Comparison of ENCODE assay signal across 8 mouse cellular contexts in genomic region chr7:29783871-29784551, GRCm38 (mm10). TPM values are rescaled to one million over a fixed set of nuclear protein-coding genes. Genes with fewer than 3 reads are reported as not detected.
DNase-seq lines count a peak whose midpoint lies in the region; ATAC-seq and TF ChIP-seq lines count a peak whose summit lies in the region.

Gene Zfp30, plus strand, starts transcription at chr7:29783998.

- H3K4me1 ChIP-seq in E14TG2a.4 (replicated peaks; ENCODE audit: low read depth, low read length) = peaks cover 25% of the 10 kb centered on the region
- H3K4me1 ChIP-seq in forebrain, embryonic 13.5 days = peaks cover 23% of the 10 kb centered on the region
- peaks cover 11% of the 10 kb centered on the region for H3K4me1 ChIP-seq in liver, embryonic 15.5 days (replicated peaks)
- H3K4me1 ChIP-seq in neural tube, embryonic 13.5 days (replicated peaks) = peaks cover 30% of the 10 kb centered on the region

- H3K9me3 ChIP-seq in E14TG2a.4 (ENCODE audit: low read length) = peaks cover 8% of the 10 kb centered on the region; the same call in 1 of the 2 replicates
- H3K9me3 ChIP-seq in forebrain, embryonic 13.5 days (replicated peaks) = no peaks in the 10 kb centered on the region
- no peaks in the 10 kb centered on the region for H3K9me3 ChIP-seq in liver, embryonic 15.5 days (replicated peaks)
- no peaks in the 10 kb centered on the region for H3K9me3 ChIP-seq in neural tube, embryonic 13.5 days

- TF ChIP-seq CTCF in E14TG2a.4 (conservative IDR thresholded peaks at IDR 0.05; ENCODE audit: low read length) = no peak

- peak within 1 kb of the TSS; percentile 86 for H3K4me2 ChIP-seq in forebrain, embryonic 13.5 days
- H3K4me2 ChIP-seq in liver, embryonic 15.5 days = peak within 1 kb of the TSS; percentile 84
- H3K4me2 ChIP-seq in neural tube, embryonic 13.5 days = peak within 1 kb of the TSS; percentile 65

- peak; percentile 98 for ATAC-seq in forebrain, embryonic 13.5 days
- ATAC-seq in liver, embryonic 15.5 days (ENCODE audit: insufficient read depth) = peak; percentile 81
- peak; percentile 97 for ATAC-seq in neural tube, embryonic 13.5 days (ENCODE audit: low read depth)

- H3K36me3 ChIP-seq in E14TG2a.4 (ENCODE audit: insufficient read depth, low read length) = peaks cover 21% of the 10 kb centered on the region
- peaks cover 33% of the 10 kb centered on the region for H3K36me3 ChIP-seq in forebrain, embryonic 13.5 days (ENCODE audit: poor library complexity, severe bottlenecking)
- 0 out of 2 replicates have a peak, but pooled peaks cover 6% of the 10 kb centered on the region for H3K36me3 ChIP-seq in liver, embryonic 15.5 days (replicated peaks)
- H3K36me3 ChIP-seq in neural tube, embryonic 13.5 days = peaks cover 35% of the 10 kb centered on the region

- H3K4me3 ChIP-seq in E14TG2a.4 (replicated peaks; ENCODE audit: low read length) = peak within 1 kb of the TSS; percentile 88
- H3K4me3 ChIP-seq in forebrain, embryonic 13.5 days = peak within 1 kb of the TSS; percentile 91
- H3K4me3 ChIP-seq in liver, embryonic 15.5 days (replicated peaks) = peak within 1 kb of the TSS; percentile 67
- peak within 1 kb of the TSS; percentile 95 for H3K4me3 ChIP-seq in neural tube, embryonic 13.5 days

- peak; percentile 79 for DNase-seq in c-Kit-positive CD71-negative TER-119-negative erythroid progenitor cells, embryonic 14.5 days (ENCODE audit: low read depth)
- peak; percentile 89 to 90 for DNase-seq in heart, postnatal 10 days
- peak; percentile 87 to 93 for DNase-seq in kidney, postnatal 4 days
- DNase-seq in telencephalon, adult 2 months (ENCODE audit: low read depth, low spot score) = peak; percentile 84

- intact Hi-C loops in heart, postnatal 10 days (cut with DNase I) = loop anchor here (5.0 to 10.0 kb wide), 2 partner anchors 33 to 381 kb away; partner anchors contain the start of genes Zfp146 and Zfp790

- H3K27me3 ChIP-seq in E14TG2a.4 (ENCODE audit: insufficient read depth, low read length) = no peaks in the 10 kb centered on the region
- H3K27me3 ChIP-seq in forebrain, embryonic 13.5 days = no peaks in the 10 kb centered on the region
- H3K27me3 ChIP-seq in liver, embryonic 15.5 days = no peaks in the 10 kb centered on the region
- no peaks in the 10 kb centered on the region for H3K27me3 ChIP-seq in neural tube, embryonic 13.5 days

- peak within 1 kb of the TSS; percentile 89 for H3K27ac ChIP-seq in forebrain, embryonic 13.5 days
- peak within 1 kb of the TSS; percentile 30; the same call in 1 of the 2 replicates for H3K27ac ChIP-seq in liver, embryonic 15.5 days (replicated peaks)
- peak within 1 kb of the TSS; percentile 95 for H3K27ac ChIP-seq in neural tube, embryonic 13.5 days (replicated peaks)

- peak within 1 kb of the TSS; percentile 96 for H3K9ac ChIP-seq in forebrain, embryonic 13.5 days
- H3K9ac ChIP-seq in liver, embryonic 15.5 days = peak within 1 kb of the TSS; percentile 68
- peak within 1 kb of the TSS; percentile 96 for H3K9ac ChIP-seq in neural tube, embryonic 13.5 days

- WGBS in forebrain, embryonic 13.5 days = under 1% methylated on average over 45 of the region's 45 CpGs
- WGBS in liver, embryonic 15.5 days (ENCODE audit: insufficient replicate concordance) = 1% methylated on average over 45 of the region's 45 CpGs
- WGBS in neural tube, embryonic 13.5 days = under 1% methylated on average over 40 of the region's 45 CpGs

RNA-seq across cellular contexts. Expression of gene Zfp30, which starts in this region (rescaled TPM):
- 14.2 and 14.8 TPM in 2 replicates for polyA plus RNA-seq in forebrain, embryonic 13.5 days (2015; fragmentation: Nextera tagmentation; extraction: Ambion mirVana)
- 1 to 10 TPM; 7.3 to 7.9 TPM for total RNA-seq in heart, postnatal 10 days (2021)
- 0.54 and 0.67 TPM in 2 replicates for polyA plus RNA-seq in liver, embryonic 15.5 days (2015; fragmentation: Nextera tagmentation; extraction: Ambion mirVana)
- 11.0 and 11.9 TPM in 2 replicates for polyA plus RNA-seq in neural tube, embryonic 13.5 days (2015; fragmentation: Nextera tagmentation; extraction: Ambion mirVana)

Comparison
In these comparisons a context has a peak if more than half of its experiments do, and no peak if none do; other contexts are left out.
1. Peak in every context shown above with its lines: DNase-seq, ATAC-seq, H3K4me3 ChIP-seq and H3K27ac ChIP-seq.
2. Peak in ATAC-seq, H3K4me3 ChIP-seq, H3K27ac ChIP-seq, H3K9ac ChIP-seq and H3K4me2 ChIP-seq in liver, embryonic 15.5 days; RNA of the gene not detected or under 1 TPM.
3. H3K27ac ChIP-seq: peak in every context shown above with its lines; median percentile 95 in neural tube, embryonic 13.5 days; 89 in forebrain, embryonic 13.5 days; 30 in liver, embryonic 15.5 days.